In genomic region chr4:124656854-124657650, GRCm38 (mm10) we compare ENCODE assay signal across 8 mouse cellular contexts. TPM values are rescaled to one million over a fixed set of nuclear protein-coding genes. Genes with fewer than 3 reads are reported as not detected.
A peak's percentile ranks its signal among the peaks of the same experiment; 100 is the strongest.
DNase-seq lines count a peak whose midpoint lies in the region; ATAC-seq and TF ChIP-seq lines count a peak whose summit lies in the region.

No protein-coding gene starts in this region.

- no peak for TF ChIP-seq CTCF in Patski (IDR thresholded peaks at IDR 0.05)

- peaks cover 61% of the 10 kb centered on the region for H3K4me1 ChIP-seq in hindbrain, embryonic 12.5 days
- H3K4me1 ChIP-seq in lung, embryonic 15.5 days = peaks cover 34% of the 10 kb centered on the region

- no peaks in the 10 kb centered on the region for H3K9me3 ChIP-seq in hindbrain, embryonic 12.5 days (replicated peaks)
- no peaks in the 10 kb centered on the region for H3K9me3 ChIP-seq in lung, embryonic 15.5 days

- peak overlapping the region; percentile 76 for H3K27ac ChIP-seq in hindbrain, embryonic 12.5 days
- no peak overlapping the region for H3K27ac ChIP-seq in lung, embryonic 15.5 days

- in situ Hi-C loops in Patski (cut with MboI; ENCODE audit: low pct_unique_long_range_greater_than_20kb) = loop anchor here (5.0 kb wide), 1 partner anchor 515 kb away; no protein-coding TSS in a partner anchor

- no peaks in the 10 kb centered on the region for H3K36me3 ChIP-seq in hindbrain, embryonic 12.5 days
- no peaks in the 10 kb centered on the region for H3K36me3 ChIP-seq in lung, embryonic 15.5 days

- CTCF ChIA-PET in Patski (lab: Charles Lee) = no interaction called here

- H3K4me3 ChIP-seq in hindbrain, embryonic 12.5 days = peak overlapping the region; percentile 62
- H3K4me3 ChIP-seq in lung, embryonic 15.5 days = peak overlapping the region; percentile 60

- peak overlapping the region; percentile 67 for H3K9ac ChIP-seq in hindbrain, embryonic 12.5 days
- peak overlapping the region; percentile 28 for H3K9ac ChIP-seq in lung, embryonic 15.5 days

- POLR2A ChIA-PET in Patski (lab: Charles Lee) = no interaction called here

- peak overlapping the region; percentile 96 for H3K4me2 ChIP-seq in hindbrain, embryonic 12.5 days (replicated peaks)
- H3K4me2 ChIP-seq in lung, embryonic 15.5 days = peak overlapping the region; percentile 97

- peak; percentile 70 for ATAC-seq in Patski
- ATAC-seq in hindbrain, embryonic 12.5 days (ENCODE audit: low FRiP score) = peak; percentile 88
- ATAC-seq in lung, embryonic 15.5 days (ENCODE audit: borderline replicate concordance, extremely low read depth, low FRiP score, low TSS enrichment) = peak; percentile 91

- peaks cover 24% of the 10 kb centered on the region for H3K27me3 ChIP-seq in Patski
- peaks cover 75% of the 10 kb centered on the region for H3K27me3 ChIP-seq in hindbrain, embryonic 12.5 days
- H3K27me3 ChIP-seq in lung, embryonic 15.5 days = peaks cover 99% of the 10 kb centered on the region

- under 1% methylated on average over 87 of the region's 92 CpGs for WGBS in hindbrain, embryonic 12.5 days
- under 1% methylated on average over 52 of the region's 92 CpGs for WGBS in lung, embryonic 15.5 days

- DNase-seq in Patski (ENCODE audit: low read depth, low spot score) = no peak
- peak; percentile 72 to 88 for DNase-seq in cerebellum, postnatal 10 days
- DNase-seq in frontal cortex, postnatal 14 days (ENCODE audit: low spot score in 2 of 2) = peak; percentile 83 to 85
- DNase-seq in layer of hippocampus, postnatal 10 days (ENCODE audit: low spot score in 2 of 2) = peak; percentile 79 to 88
- DNase-seq in ovary, postnatal 14 days (ENCODE audit: low spot score) = peak; percentile 53
- peak; percentile 88 for DNase-seq in thymus, postnatal 14 days

RNA-seq across cellular contexts. Expression of gene Pou3f1, which starts 0.4 kb away (rescaled TPM):
- 0.24 TPM for polyA plus RNA-seq in Patski (2021)
- 24.2 and 24.4 TPM in 2 replicates for polyA plus RNA-seq in hindbrain, embryonic 12.5 days (2016; fragmentation: Nextera tagmentation; extraction: Ambion mirVana)
- total RNA-seq in layer of hippocampus, postnatal 10 days (2021) = 10 to 100 TPM; 48.6 to 55.5 TPM
- 0.06 and 0.14 TPM in 2 replicates for polyA plus RNA-seq in lung, embryonic 15.5 days (2015; fragmentation: Nextera tagmentation; extraction: Ambion mirVana)

RNA-seq across cellular contexts. Expression of gene Utp11, which starts 36.3 kb away (rescaled TPM):
- 40.6 TPM for polyA plus RNA-seq in Patski (2021)
- 60.7 and 68.8 TPM in 2 replicates for polyA plus RNA-seq in hindbrain, embryonic 12.5 days (2016; fragmentation: Nextera tagmentation; extraction: Ambion mirVana)
- 10 to 100 TPM; 17.8 to 18.5 TPM for total RNA-seq in layer of hippocampus, postnatal 10 days (2021)
- polyA plus RNA-seq in lung, embryonic 15.5 days (2015; fragmentation: Nextera tagmentation; extraction: Ambion mirVana) = 57.7 and 60.8 TPM in 2 replicates

RNA-seq across cellular contexts. Expression of gene Fhl3, which starts 43.4 kb away (rescaled TPM):
- 35.5 TPM for polyA plus RNA-seq in Patski (2021)
- polyA plus RNA-seq in hindbrain, embryonic 12.5 days (2016; fragmentation: Nextera tagmentation; extraction: Ambion mirVana) = 3.3 and 6.8 TPM in 2 replicates
- total RNA-seq in layer of hippocampus, postnatal 10 days (2021) = 1 to 10 TPM; 4.3 to 5.0 TPM
- 5.3 and 9.3 TPM in 2 replicates for polyA plus RNA-seq in lung, embryonic 15.5 days (2015; fragmentation: Nextera tagmentation; extraction: Ambion mirVana)

RNA-seq across cellular contexts. Expression of gene 3100002H09Rik, which starts 46.4 kb away (rescaled TPM):
- polyA plus RNA-seq in Patski (2021) = not detected
- polyA plus RNA-seq in hindbrain, embryonic 12.5 days (2016; fragmentation: Nextera tagmentation; extraction: Ambion mirVana) = 0.75 and 1.0 TPM in 2 replicates
- 1 to 10 TPM in 1 of 2 experiments, under 1 TPM in 1; 0.94 to 1.7 TPM for total RNA-seq in layer of hippocampus, postnatal 10 days (2021)
- polyA plus RNA-seq in lung, embryonic 15.5 days (2015; fragmentation: Nextera tagmentation; extraction: Ambion mirVana) = not detected in 2 replicates

RNA-seq across cellular contexts. Expression of gene Sf3a3, which starts 57.5 kb away (rescaled TPM):
- polyA plus RNA-seq in Patski (2021) = 59.3 TPM
- 157 and 164 TPM in 2 replicates for polyA plus RNA-seq in hindbrain, embryonic 12.5 days (2016; fragmentation: Nextera tagmentation; extraction: Ambion mirVana)
- total RNA-seq in layer of hippocampus, postnatal 10 days (2021) = 10 to 100 TPM; 36.8 to 41.3 TPM
- 148 and 151 TPM in 2 replicates for polyA plus RNA-seq in lung, embryonic 15.5 days (2015; fragmentation: Nextera tagmentation; extraction: Ambion mirVana)

Comparison
In these comparisons a context has a peak if more than half of its experiments do, and no peak if none do; other contexts are left out.
1. RNA of gene Pou3f1, which starts 0.4 kb away (polyA plus RNA-seq): 24.2 to 24.4 TPM in hindbrain, embryonic 12.5 days; 0.24 TPM in Patski (single experiment) and 0.06 to 0.14 TPM in lung, embryonic 15.5 days; every median in the first group is over 10 times any median in the second.
2. Peak in every context shown above with its lines, with median percentiles within 50 percentile points of each other: ATAC-seq.